Mouse (Mus musculus) intestine, postnatal 0 days (tissue): Measurements from ENCODE around the gene Ezh1. TPM values are rescaled to one million over a fixed set of nuclear protein-coding genes. Genes with fewer than 3 reads are reported as not detected.

ENCODE experiments used
- ATAC-seq: fragments of 200-750 bp; cut with Nextera tagmentation; 2 replicates; pipeline ENCODE4 v1.8.0; 2017; ENCODE audit warnings: mild to moderate bottlenecking, moderate TSS enrichment, moderate library complexity
- H3K27ac ChIP-seq: fragments of 300-500 bp; sonication (generic); 2 replicates; pipeline ENCODE4 v1.5.1; 2014; ENCODE audit warnings: mild to moderate bottlenecking, low read depth, low read length, moderate library complexity
- H3K27me3 ChIP-seq: fragments of 300-500 bp; sonication (generic); replicated peaks from 2 replicates; pipeline ENCODE4 v1.6.1; 2014; ENCODE audit warnings: low read length, mixed read lengths; ENCODE audit not compliant: control insufficient read depth, insufficient read depth
- H3K36me3 ChIP-seq: fragments of 300-500 bp; sonication (generic); 2 replicates; pipeline ENCODE4 v1.6.1; 2014; ENCODE audit warnings: mild to moderate bottlenecking, moderate library complexity; ENCODE audit not compliant: control insufficient read depth, insufficient read depth
- H3K4me1 ChIP-seq: fragments of 300-500 bp; sonication (generic); replicated peaks from 2 replicates; pipeline ENCODE4 v1.6.1; 2014; ENCODE audit warnings: antibody characterized with exemption, low read length, mixed read lengths; ENCODE audit not compliant: control insufficient read depth, insufficient read depth
- H3K4me2 ChIP-seq: fragments of 300-500 bp; sonication (generic); replicated peaks from 2 replicates; pipeline ENCODE4 v1.6.1; 2014; ENCODE audit warnings: low read depth, mild to moderate bottlenecking, moderate library complexity
- H3K4me3 ChIP-seq: fragments of 300-500 bp; sonication (generic); 2 replicates; pipeline ENCODE4 v1.5.1; 2014; ENCODE audit warnings: low read depth, low read length
- H3K9ac ChIP-seq: fragments of 300-500 bp; sonication (generic); 2 replicates; pipeline ENCODE4 v1.6.1; 2014; ENCODE audit warnings: mild to moderate bottlenecking, low read depth, low read length
- H3K9me3 ChIP-seq: fragments of 300-500 bp; sonication (generic); 2 replicates; pipeline ENCODE4 v1.6.1; 2016; ENCODE audit warnings: mixed run types; ENCODE audit not compliant: control insufficient read depth
- CTCF ChIP-seq: sonication (generic); IDR thresholded peaks from 2 replicates; pipeline ENCODE4 v1.5.1; 2016; ENCODE audit warnings: low read depth, mild to moderate bottlenecking, control low read depth, antibody characterized with exemption, moderate library complexity
- WGBS: fragments of 180-500 bp; shearing (Covaris S2); extraction: QIAGEN DNeasy Blood & Tissue Kit; methylation state at CpG from one replicate; pipeline ENCODE4 v1.1.7; 2014; 5-methylcytosine and 5-hydroxymethylcytosine counted together
- polyA plus RNA-seq: library from polyadenylated mRNA; unstranded; fragments of >200 nt; fragmentation: Nextera tagmentation; extraction: Ambion mirVana; gene quantifications from 2 replicates; pipeline ENCODE4 v1.2.1, GENCODE M21; 2015

The Ezh1 gene
- polyA plus RNA-seq, 1 experiment from 2014 or later = 9.8 TPM

DNA sequence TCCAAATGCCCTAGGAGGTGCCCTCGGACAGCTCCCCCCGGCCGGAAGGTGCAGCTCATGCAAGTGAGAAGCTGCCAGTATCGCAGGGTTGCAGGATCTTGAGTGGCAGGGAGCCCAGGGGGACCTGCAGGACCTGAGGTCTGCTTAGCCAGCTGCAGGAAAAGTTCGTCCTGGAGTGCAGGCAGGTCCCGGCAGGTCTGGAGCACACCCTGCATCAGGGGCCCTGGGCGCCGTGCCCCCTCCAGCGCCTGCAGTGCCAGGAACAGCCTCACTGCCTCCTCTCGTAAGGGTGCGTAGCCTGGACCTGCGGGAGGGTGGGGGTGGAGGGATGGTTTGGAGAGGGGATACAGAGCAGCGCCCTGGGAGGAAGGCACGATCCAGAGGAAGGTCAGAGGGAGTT lies 59.9 kb downstream of the Ezh1 start:
- Histone ChIP-seq H3K27me3 (no peaks in the 10 kb centered on the region), H3K9ac (no peak overlapping the region), H3K4me1 (peaks cover 15% of the 10 kb centered on the region; the same call in 1 of the 2 replicates), H3K27ac (no peak overlapping the region), H3K4me3 (no peak overlapping the region), H3K9me3 (no peaks in the 10 kb centered on the region), H3K4me2 (no peak overlapping the region), H3K36me3 (peaks cover 66% of the 10 kb centered on the region)
- WGBS = 88% methylated on average over 14 of the region's 14 CpGs
- no peak for ATAC-seq
- TF ChIP-seq CTCF = no peak

DNA sequence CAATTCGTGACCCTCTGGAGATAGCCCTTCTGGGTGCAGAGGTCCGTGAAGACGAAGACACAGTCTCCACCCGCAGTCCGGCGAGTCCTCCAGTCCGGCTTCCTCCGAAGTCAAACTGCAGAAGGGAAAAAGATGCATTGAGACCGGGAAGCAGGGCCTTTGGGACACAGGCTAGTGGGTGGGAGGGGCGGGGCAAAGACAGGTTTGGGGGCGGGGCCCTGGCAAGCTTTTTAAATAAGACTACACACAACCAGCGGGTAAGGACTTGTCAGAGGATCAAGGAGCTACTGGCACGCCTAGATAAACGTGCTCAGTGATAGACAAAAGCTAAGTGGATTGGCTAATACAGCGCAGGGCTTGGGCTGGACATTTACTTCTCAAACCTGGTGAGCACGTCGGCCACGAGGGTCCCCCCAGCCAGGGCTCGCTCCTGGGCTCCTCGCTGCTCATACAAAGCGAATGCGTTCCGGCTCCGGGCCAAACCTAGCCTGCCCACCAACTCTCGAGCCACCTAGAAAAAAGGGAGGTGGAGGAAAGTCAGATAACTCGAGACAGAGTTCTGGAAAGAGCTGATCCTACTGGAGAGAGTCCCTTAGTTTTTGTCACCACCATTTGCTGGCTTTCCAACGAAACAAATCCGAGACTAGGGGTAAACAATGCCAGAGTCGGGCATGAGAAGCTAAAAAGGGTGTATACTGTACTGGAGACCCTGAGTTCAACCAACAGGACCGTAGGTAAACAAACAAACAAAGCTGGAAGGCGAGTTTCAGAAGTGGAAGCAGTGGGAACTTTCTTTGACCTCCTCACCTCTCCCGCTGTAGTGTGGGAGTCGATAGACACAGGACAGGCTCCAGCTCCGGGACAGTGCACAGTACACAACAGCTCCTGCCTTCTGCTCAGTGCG lies 61.3 kb downstream of the Ezh1 start:
- Histone ChIP-seq H3K36me3 (peaks cover 67% of the 10 kb centered on the region), H3K4me1 (peaks cover 14% of the 10 kb centered on the region; the same call in 1 of the 2 replicates), H3K27ac (no peak overlapping the region), H3K9me3 (no peaks in the 10 kb centered on the region), H3K27me3 (no peaks in the 10 kb centered on the region), H3K9ac (no peak overlapping the region), H3K4me2 (no peak overlapping the region), H3K4me3 (no peak overlapping the region)
- 66% methylated on average over 35 of the region's 35 CpGs for WGBS
- no peak for TF ChIP-seq CTCF
- no peak for ATAC-seq

DNA sequence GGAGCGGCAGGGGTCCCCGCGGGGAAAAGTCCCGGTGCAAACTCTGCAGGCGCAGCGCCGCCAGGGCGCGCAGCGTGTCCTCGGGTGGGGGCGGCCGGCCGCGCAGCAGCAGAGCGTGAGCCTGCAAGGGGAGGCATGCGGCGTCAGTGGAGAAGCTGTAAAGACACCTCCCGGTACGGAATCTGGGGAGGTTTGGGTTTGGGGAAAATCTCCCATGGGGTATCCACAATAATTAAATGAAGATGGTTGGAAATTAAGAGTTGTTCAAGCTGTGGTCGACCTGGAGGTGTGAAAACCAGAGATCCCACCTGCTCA lies 62.0 kb downstream of the Ezh1 start:
- no peak for TF ChIP-seq CTCF
- no peak for ATAC-seq
- peaks cover 67% of the 10 kb centered on the region for H3K36me3 ChIP-seq
- H3K27ac ChIP-seq = no peak overlapping the region
- peaks cover 9% of the 10 kb centered on the region; the same call in 1 of the 2 replicates for H3K4me1 ChIP-seq
- H3K4me3 ChIP-seq = no peak overlapping the region
- no peaks in the 10 kb centered on the region for H3K9me3 ChIP-seq
- H3K4me2 ChIP-seq = no peak overlapping the region
- no peak overlapping the region for H3K9ac ChIP-seq
- no peaks in the 10 kb centered on the region for H3K27me3 ChIP-seq
- 62% methylated on average over 21 of the region's 21 CpGs for WGBS

DNA sequence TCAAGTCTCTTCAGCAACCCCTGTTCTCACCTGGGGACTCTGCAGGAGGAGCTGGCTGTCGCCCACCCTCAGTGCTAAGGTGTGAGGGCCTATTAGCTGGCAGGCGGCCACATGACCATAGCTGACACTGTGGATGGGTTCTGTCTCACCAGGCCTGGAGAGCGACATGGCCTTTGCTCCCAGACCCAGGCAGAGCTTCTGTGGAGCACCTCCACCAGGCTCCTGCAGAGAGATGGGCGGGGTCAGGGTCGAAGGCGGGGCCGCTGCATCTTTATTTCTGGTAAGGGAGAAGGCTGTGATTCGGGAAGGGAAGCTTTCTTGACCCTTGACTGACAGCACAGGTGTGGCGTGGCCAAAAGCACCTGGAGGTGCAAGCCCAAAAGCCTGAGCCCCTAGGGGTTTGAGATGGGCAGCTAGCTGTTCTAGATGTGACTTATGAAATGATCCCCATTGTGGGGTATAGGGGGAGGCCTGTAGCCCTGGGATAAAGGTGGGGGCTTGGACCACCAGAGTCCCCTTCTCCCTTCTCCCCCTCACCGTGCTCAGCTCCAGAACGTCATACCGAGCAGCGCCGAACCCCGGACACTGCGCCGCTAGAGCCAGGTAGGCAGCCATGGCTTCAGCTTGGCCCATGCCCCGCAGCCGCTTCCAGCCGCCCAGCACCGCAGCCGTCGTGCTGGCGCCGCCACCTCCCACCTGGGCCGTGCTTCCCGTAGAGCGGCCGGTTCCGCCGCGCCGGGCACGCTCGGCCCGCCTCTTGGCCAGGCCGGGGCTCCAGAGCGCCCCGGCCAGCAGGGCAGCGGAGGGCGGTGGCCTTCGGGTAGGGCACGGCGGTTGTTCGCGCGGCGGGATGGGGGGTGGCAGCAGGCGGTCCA lies 62.5 kb downstream of the Ezh1 start:
- Histone ChIP-seq H3K9ac (no peak overlapping the region), H3K4me1 (peaks cover 3% of the 10 kb centered on the region; the same call in 1 of the 2 replicates), H3K36me3 (peaks cover 67% of the 10 kb centered on the region), H3K4me2 (no peak overlapping the region), H3K27me3 (no peaks in the 10 kb centered on the region), H3K9me3 (no peaks in the 10 kb centered on the region), H3K4me3 (no peak overlapping the region), H3K27ac (no peak overlapping the region)
- no peak for TF ChIP-seq CTCF
- 0 out of 2 replicates have a peak, but pooled peaks have one; percentile 19 for ATAC-seq
- WGBS = 58% methylated on average over 47 of the region's 49 CpGs

DNA sequence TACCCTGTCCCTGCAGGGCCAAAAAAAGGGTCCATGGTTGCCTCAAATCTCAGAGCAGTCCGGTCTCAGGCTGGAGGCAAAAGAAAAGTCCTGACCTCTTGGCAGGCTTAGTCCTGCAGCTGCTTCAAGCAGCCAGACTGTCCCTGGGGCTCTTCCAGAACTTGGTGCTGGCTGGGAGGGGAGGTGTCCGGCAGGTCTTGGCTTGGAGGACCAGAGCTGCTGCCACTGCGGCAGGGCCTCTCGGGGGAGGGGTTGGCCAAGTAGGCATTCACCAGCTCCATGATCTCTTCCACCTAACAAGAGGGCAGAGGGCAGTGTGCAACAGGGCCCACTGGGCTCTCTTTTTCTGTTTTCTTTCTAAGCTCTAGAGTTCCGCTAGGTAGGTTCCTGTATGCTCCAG lies 63.5 kb downstream of the Ezh1 start:
- no peak for TF ChIP-seq CTCF
- no peaks in the 10 kb centered on the region for H3K27me3 ChIP-seq
- ATAC-seq = no peak
- H3K27ac ChIP-seq = no peak overlapping the region
- H3K9ac ChIP-seq = no peak overlapping the region
- H3K4me2 ChIP-seq = no peak overlapping the region
- 70% methylated on average over 5 of the region's 5 CpGs for WGBS
- no peaks in the 10 kb centered on the region for H3K4me1 ChIP-seq
- H3K36me3 ChIP-seq = peaks cover 61% of the 10 kb centered on the region
- no peak overlapping the region for H3K4me3 ChIP-seq
- H3K9me3 ChIP-seq = no peaks in the 10 kb centered on the region

DNA sequence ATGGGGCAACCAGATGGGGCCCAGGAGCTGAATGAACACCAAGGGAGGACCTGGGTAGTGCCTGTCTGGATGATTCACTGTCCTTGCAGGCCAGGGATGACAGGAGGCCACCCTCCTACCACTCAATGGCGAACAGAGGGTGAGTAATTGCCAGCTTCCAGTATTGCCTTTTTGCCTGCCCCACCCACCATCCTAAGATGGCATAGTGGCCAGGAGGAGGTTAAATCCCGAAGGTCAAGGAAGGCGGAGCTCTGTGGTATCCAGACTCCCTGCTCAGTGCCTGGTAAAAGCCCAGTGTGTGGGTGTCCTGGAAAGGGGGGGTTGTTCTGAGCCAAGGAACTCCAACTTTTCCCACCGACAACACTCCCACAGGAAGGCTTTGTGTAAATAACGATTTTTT lies 64.0 kb downstream of the Ezh1 start:
- no peak overlapping the region for H3K4me3 ChIP-seq
- H3K9ac ChIP-seq = no peak overlapping the region
- no peak overlapping the region for H3K4me2 ChIP-seq
- ATAC-seq = no peak; the same call in 1 of the 2 replicates
- H3K27ac ChIP-seq = no peak overlapping the region
- peaks cover 56% of the 10 kb centered on the region for H3K36me3 ChIP-seq
- H3K27me3 ChIP-seq = no peaks in the 10 kb centered on the region
- no peak for TF ChIP-seq CTCF
- H3K9me3 ChIP-seq = no peaks in the 10 kb centered on the region
- H3K4me1 ChIP-seq = no peaks in the 10 kb centered on the region
- WGBS = 53% methylated on average over 5 of the region's 5 CpGs
